In genomic region chr14:7952610-7953254, GRCm38 (mm10) we compare ENCODE assay signal across 9 mouse cellular contexts. TPM values are rescaled to one million over a fixed set of nuclear protein-coding genes. Genes with fewer than 3 reads are reported as not detected.
DNase-seq lines count a peak whose midpoint lies in the region; ATAC-seq and TF ChIP-seq lines count a peak whose summit lies in the region.
"Had no signal": no experiment of that assay in that cellular context is flagged by ENCODE, and none has a peak within 500 bp of the region (broad histone marks: within the 10 kb centered on the region; RNA-seq: fewer than 3 reads in every experiment).

No protein-coding gene starts in this region.

- H3K4me3 ChIP-seq in heart, postnatal 0 days (ENCODE audit: low read depth, low read length) = no peak overlapping the region
- no peak overlapping the region for H3K4me3 ChIP-seq in limb, embryonic 12.5 days (replicated peaks)

- WGBS in heart, postnatal 0 days = 9% methylated on average over 12 of the region's 12 CpGs
- WGBS in limb, embryonic 12.5 days = 13% methylated on average over 12 of the region's 12 CpGs

- peaks cover 21% of the 10 kb centered on the region; the same call in 1 of the 2 replicates for H3K36me3 ChIP-seq in heart, postnatal 0 days (replicated peaks; ENCODE audit: control insufficient read depth, insufficient read depth, low read length)
- peaks cover 45% of the 10 kb centered on the region for H3K36me3 ChIP-seq in limb, embryonic 12.5 days

- no peaks in the 10 kb centered on the region for H3K9me3 ChIP-seq in heart, postnatal 0 days (replicated peaks; ENCODE audit: control insufficient read depth, low read length)
- H3K9me3 ChIP-seq in limb, embryonic 12.5 days = no peaks in the 10 kb centered on the region

- no peak overlapping the region for H3K9ac ChIP-seq in heart, postnatal 0 days (replicated peaks; ENCODE audit: low read depth, low read length)
- no peak overlapping the region for H3K9ac ChIP-seq in limb, embryonic 12.5 days (replicated peaks)

- TF ChIP-seq EP300 in heart, postnatal 0 days (IDR thresholded peaks at IDR 0.05; ENCODE audit: low read depth) = no peak

- peak overlapping the region; percentile 82 for H3K27ac ChIP-seq in heart, postnatal 0 days (ENCODE audit: low read depth)
- peak overlapping the region; percentile 4; the same call in 1 of the 2 replicates for H3K27ac ChIP-seq in limb, embryonic 12.5 days

- H3K27me3 ChIP-seq in heart, postnatal 0 days (ENCODE audit: control insufficient read depth, insufficient read depth, low read length) = no peaks in the 10 kb centered on the region
- no peaks in the 10 kb centered on the region for H3K27me3 ChIP-seq in limb, embryonic 12.5 days

- ATAC-seq in heart, postnatal 0 days (ENCODE audit: insufficient read depth, low read depth) = peak; percentile 83
- no peak; the same call in 1 of the 2 replicates for ATAC-seq in limb, embryonic 12.5 days (ENCODE audit: insufficient number of reproducible peaks, insufficient read depth, low FRiP score, low TSS enrichment, low read depth)

- H3K4me2 ChIP-seq in heart, postnatal 0 days (ENCODE audit: low read depth, low read length) = peak overlapping the region; percentile 24; the same call in 1 of the 2 replicates
- no peak overlapping the region for H3K4me2 ChIP-seq in limb, embryonic 12.5 days

- peak; percentile 51 for DNase-seq in adrenal gland, adult 2 months
- no peak for DNase-seq in adrenal gland, postnatal 4 days (ENCODE audit: low spot score in 2 of 2)
- DNase-seq in ZHBTc4 (ENCODE audit: low read depth, low spot score) = peak; percentile 80
- DNase-seq in heart, postnatal 0 days (ENCODE audit: low spot score) = peak; percentile 76
- peak; percentile 19 for DNase-seq in neural tube, embryonic 10.5 days (ENCODE audit: extremely low spot score, low spot score)
- no peak for DNase-seq in cerebellum, adult 8-10 months
- no peak for DNase-seq in right cerebral cortex, postnatal 14 days

- TF ChIP-seq CTCF in heart, postnatal 0 days (IDR thresholded peaks at IDR 0.05; ENCODE audit: low read depth) = no peak

- peaks cover 16% of the 10 kb centered on the region for H3K4me1 ChIP-seq in heart, postnatal 0 days (ENCODE audit: control insufficient read depth, insufficient read depth)
- peaks cover 19% of the 10 kb centered on the region for H3K4me1 ChIP-seq in limb, embryonic 12.5 days (replicated peaks)

RNA-seq across cellular contexts. Expression of gene Gm45521, which starts 4.4 kb away (rescaled TPM):
- total RNA-seq in adrenal gland, adult 2 months (2021) = not detected
- polyA plus RNA-seq in adrenal gland, adult 2 months (2012; rRNA removed) = not detected in 2 replicates
- total RNA-seq in adrenal gland, postnatal 4 days (2021) = not detected
- not detected in 2 replicates for total RNA-seq in heart, postnatal 0 days (2014; rRNA removed; ENCODE audit: low replicate concordance)
- not detected in 2 replicates for polyA plus RNA-seq in heart, postnatal 0 days (2015; fragmentation: Nextera tagmentation; extraction: Ambion mirVana)
- polyA plus RNA-seq in limb, embryonic 12.5 days (2016; fragmentation: Nextera tagmentation; extraction: Ambion mirVana) = not detected in 2 replicates
- total RNA-seq: hematopoietic stem cell, adult 5-6 weeks had no signal

RNA-seq across cellular contexts. Expression of gene Dnase1l3, which starts 41.6 kb away (rescaled TPM):
- 1 to 10 TPM in 1 of 2 experiments, under 1 TPM in 1; 0.24 to 1.5 TPM for total RNA-seq in adrenal gland, adult 2 months (2021)
- polyA plus RNA-seq in adrenal gland, adult 2 months (2012; rRNA removed) = 0.32 and 0.63 TPM in 2 replicates
- 1 to 10 TPM in 1 of 2 experiments, under 1 TPM in 1; 0.31 to 2.5 TPM for total RNA-seq in adrenal gland, postnatal 4 days (2021)
- total RNA-seq in heart, postnatal 0 days (2014; rRNA removed; ENCODE audit: low replicate concordance) = not detected in 2 replicates
- 0.03 TPM in 2 replicates for polyA plus RNA-seq in heart, postnatal 0 days (2015; fragmentation: Nextera tagmentation; extraction: Ambion mirVana)
- not detected in 2 replicates for polyA plus RNA-seq in limb, embryonic 12.5 days (2016; fragmentation: Nextera tagmentation; extraction: Ambion mirVana)
- total RNA-seq: hematopoietic stem cell, adult 5-6 weeks had no signal

RNA-seq across cellular contexts. Expression of gene Abhd6, which starts 50.0 kb away (rescaled TPM):
- total RNA-seq in adrenal gland, adult 2 months (2021) = 100 to 1,000 TPM in 1 of 2 experiments, 10 to 100 TPM in 1; 78.0 to 123 TPM
- 60.1 and 103 TPM in 2 replicates for polyA plus RNA-seq in adrenal gland, adult 2 months (2012; rRNA removed)
- 10 to 100 TPM; 42.3 to 47.3 TPM for total RNA-seq in adrenal gland, postnatal 4 days (2021)
- 2.2 and 2.5 TPM in 2 replicates for total RNA-seq in heart, postnatal 0 days (2014; rRNA removed; ENCODE audit: low replicate concordance)
- polyA plus RNA-seq in heart, postnatal 0 days (2015; fragmentation: Nextera tagmentation; extraction: Ambion mirVana) = 9.1 and 10.1 TPM in 2 replicates
- polyA plus RNA-seq in limb, embryonic 12.5 days (2016; fragmentation: Nextera tagmentation; extraction: Ambion mirVana) = 17.8 and 18.4 TPM in 2 replicates

Comparison
In these comparisons a context has a peak if more than half of its experiments do, and no peak if none do; other contexts are left out.
1. DNase-seq: peak in adrenal gland, adult 2 months (single experiment), ZHBTc4 (single experiment), heart, postnatal 0 days (single experiment) and neural tube, embryonic 10.5 days (single experiment); none in adrenal gland, postnatal 4 days (0 of 2), cerebellum, adult 8-10 months (single experiment) and right cerebral cortex, postnatal 14 days (single experiment).
2. RNA of gene Abhd6, which starts 50.0 kb away (total RNA-seq): 78.0 to 123 TPM in adrenal gland, adult 2 months and 42.3 to 47.3 TPM in adrenal gland, postnatal 4 days; 2.2 to 2.5 TPM in heart, postnatal 0 days; every median in the first group is over 10 times any median in the second.